Mouse (Mus musculus) G1E (cell line): ENCODE data around the gene Leap2. TPM values are rescaled to one million over a fixed set of nuclear protein-coding genes. Genes with fewer than 3 reads are reported as not detected.
A peak's percentile ranks its signal among the peaks of the same experiment; 100 is the strongest.

Experiments
- ATAC-seq: 2 replicates; pipeline ENCODE4 v1.8.0; 2016; ENCODE audit warnings: mild to moderate bottlenecking; ENCODE audit not compliant: insufficient number of reproducible peaks, poor library complexity, low FRiP score, severe bottlenecking; ENCODE audit errors: extremely low read depth
- DNase-seq: peaks from one replicate; pipeline ENCODE4 v3.0.0; 2012; ENCODE audit warnings: low spot score
- H3K27me3 ChIP-seq: 2 replicates; pipeline ENCODE4 v1.6.1; 2012; ENCODE audit warnings: mild to moderate bottlenecking, low read length, inconsistent platforms; ENCODE audit not compliant: insufficient read depth
- H3K36me3 ChIP-seq: replicated peaks from 2 replicates; pipeline ENCODE3; 2012; ENCODE audit warnings: mild to moderate bottlenecking, inconsistent platforms
- H3K4me1 ChIP-seq: 2 replicates; pipeline ENCODE4 v1.6.1; 2012; ENCODE audit warnings: low read depth, low read length, inconsistent platforms, mixed read lengths; ENCODE audit not compliant: insufficient read depth
- H3K4me3 ChIP-seq: 2 replicates; pipeline ENCODE4 v1.5.1; 2012; ENCODE audit warnings: low read depth, mild to moderate bottlenecking, inconsistent platforms, low read length, moderate library complexity, mixed read lengths
- H3K9me3 ChIP-seq: replicated peaks from 2 replicates; pipeline ENCODE4 v1.6.1; 2012; ENCODE audit warnings: inconsistent platforms
- CTCF ChIP-seq: IDR thresholded peaks from 2 replicates; pipeline ENCODE4 v1.5.1; 2012; ENCODE audit warnings: low read depth, low read length, inconsistent platforms, mixed read lengths
- GATA1 ChIP-seq: IDR thresholded peaks from 2 replicates; pipeline ENCODE4 v1.6.1; 2012; ENCODE audit warnings: borderline replicate concordance, low read length, inconsistent platforms, mixed read lengths
- GATA2 ChIP-seq: IDR thresholded peaks from 2 replicates; pipeline ENCODE4 v1.6.1; 2012; ENCODE audit warnings: low read depth, low read length, inconsistent platforms, borderline replicate concordance
- POLR2AphosphoS5 ChIP-seq: IDR thresholded peaks from 2 replicates; pipeline ENCODE4 v1.6.1; 2012; ENCODE audit warnings: low read depth, low read length, inconsistent platforms; ENCODE audit not compliant: insufficient replicate concordance
- TAL1 ChIP-seq: conservative IDR thresholded peaks from 2 replicates; pipeline ENCODE4 v1.6.1; 2012; ENCODE audit warnings: low read depth, low read length, inconsistent platforms, mixed read lengths
- polyA plus RNA-seq: library from polyadenylated mRNA; stranded (reverse); fragments of >175 nt; gene quantifications from 2 replicates; pipeline ENCODE4 v1.2.3, GENCODE M21; 2012
- total RNA-seq, 2 experiments: library from RNA; stranded (forward) in 1 of 2; stranded (reverse) in 1 of 2; fragments of 200-1000 nt in 1 of 2; fragments of >200 nt in 1 of 2; fragmentation: Nextera tagmentation in 1 of 2; gene quantifications; 2 replicates each; pipeline ENCODE4 v1.2.3; 2014 to 2017

Gene Leap2
- total and polyA plus RNA-seq, 3 experiments = not detected

DNA sequence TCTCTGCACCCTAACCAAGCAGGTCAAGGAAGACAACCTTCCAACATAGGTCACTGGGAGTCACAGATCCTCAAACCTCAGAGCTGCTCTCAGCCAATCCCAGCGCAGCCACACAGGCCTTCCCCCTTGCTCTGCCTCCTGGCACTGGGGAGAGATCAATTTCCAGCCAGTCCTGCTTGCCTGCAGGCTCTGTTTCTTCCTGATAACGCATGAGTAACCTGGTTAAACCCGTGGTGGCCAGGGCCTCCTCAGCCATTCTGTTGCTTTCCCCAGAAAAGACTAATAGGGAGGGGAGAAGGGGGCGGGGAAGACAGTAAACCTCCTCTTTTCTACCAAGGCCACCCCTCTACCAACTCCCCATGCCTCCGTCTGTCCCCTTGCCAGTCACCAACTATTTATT is 38.8 kb upstream of the Leap2 start:
- no peak for TF ChIP-seq GATA2
- peak; percentile 30; the same call in 1 of the 2 replicates for TF ChIP-seq TAL1
- DNase-seq (peak; percentile 52), ATAC-seq (peak; percentile 63)
- Histone ChIP-seq H3K27me3 (peaks cover 62% of the 10 kb centered on the region), H3K9me3 (peaks cover 8% of the 10 kb centered on the region), H3K4me3 (no peak overlapping the region), H3K36me3 (no peaks in the 10 kb centered on the region), H3K4me1 (peaks cover 29% of the 10 kb centered on the region)

GRCm38 (mm10) chr11:53460192-53460591 is 37.2 kb upstream of the Leap2 start:
- peaks cover 62% of the 10 kb centered on the region for H3K27me3 ChIP-seq
- DNase-seq (no peak), ATAC-seq (no peak)

DNA sequence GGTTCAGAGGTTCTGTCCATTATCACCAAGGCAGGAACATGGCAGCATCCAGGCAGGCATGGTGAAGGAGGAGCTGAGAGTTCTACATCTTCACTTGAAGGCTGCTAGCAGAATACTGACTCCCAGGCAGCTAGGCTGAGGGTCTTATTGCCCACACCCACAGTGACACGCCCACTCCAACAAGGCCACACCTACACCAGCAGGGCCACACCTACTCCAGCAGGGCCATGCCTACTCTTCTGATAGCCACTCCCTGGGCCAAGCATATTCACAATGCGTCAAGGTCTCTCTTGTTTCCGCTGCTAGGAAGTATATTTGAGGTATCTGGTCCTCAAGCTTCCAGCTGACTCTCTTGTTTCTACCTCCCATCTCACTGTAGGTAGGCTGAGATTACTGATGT is 36.0 kb upstream of the Leap2 start:
- Histone ChIP-seq H3K4me3 (no peak overlapping the region), H3K4me1 (peaks cover 27% of the 10 kb centered on the region), H3K27me3 (peaks cover 63% of the 10 kb centered on the region), H3K36me3 (no peaks in the 10 kb centered on the region), H3K9me3 (peaks cover 8% of the 10 kb centered on the region)
- ATAC-seq (no peak), DNase-seq (no peak)
- TF ChIP-seq CTCF = no peak

More at GRCm38 (mm10) chr11:53460192-53460591, 37.2 kb upstream of the Leap2 start:
- H3K9me3 ChIP-seq = peaks cover 8% of the 10 kb centered on the region
- no peaks in the 10 kb centered on the region for H3K36me3 ChIP-seq
- TF ChIP-seq TAL1 = no peak
- no peak for TF ChIP-seq GATA2
- TF ChIP-seq GATA1 = no peak
- TF ChIP-seq CTCF = no peak
- TF ChIP-seq POLR2AphosphoS5 = no peak
- no peak overlapping the region for H3K4me3 ChIP-seq
- peaks cover 27% of the 10 kb centered on the region for H3K4me1 ChIP-seq

GRCm38 (mm10) chr11:53457372-53457954 is 34.5 kb upstream of the Leap2 start:
- DNase-seq (no peak), ATAC-seq (no peak)
- no peaks in the 10 kb centered on the region; the same call in 1 of the 2 replicates for H3K9me3 ChIP-seq
- peaks cover 23% of the 10 kb centered on the region for H3K4me1 ChIP-seq
- TF ChIP-seq GATA2 (no peak), CTCF (no peak), POLR2AphosphoS5 (no peak), GATA1 (no peak)
- H3K27me3 ChIP-seq = peaks cover 64% of the 10 kb centered on the region
- peak overlapping the region; percentile 65 for H3K4me3 ChIP-seq
- no peaks in the 10 kb centered on the region for H3K36me3 ChIP-seq

- peak within 1 kb of the TSS; percentile 65 for H3K4me3 ChIP-seq
- ATAC-seq (no peak), DNase-seq (no peak)
- TF ChIP-seq GATA1 = no peak
- TF ChIP-seq POLR2AphosphoS5 = no peak
- no peak for TF ChIP-seq CTCF
- no peak for TF ChIP-seq GATA2
- peaks cover 70% of the 10 kb centered on the region for H3K27me3 ChIP-seq
- H3K4me1 ChIP-seq = peaks cover 18% of the 10 kb centered on the region
- no peaks in the 10 kb centered on the region; the same call in 1 of the 2 replicates for H3K9me3 ChIP-seq
- no peaks in the 10 kb centered on the region for H3K36me3 ChIP-seq
Measured at GRCm38 (mm10) chr11:53456474-53457371, 33.8 kb upstream of the Leap2 start, which contains the start of the genes Gm10447 and Shroom1. Gene Gm10447, minus strand, starts transcription at chr11:53457110. Gene Shroom1, plus strand, starts transcription at chr11:53457205.

DNA sequence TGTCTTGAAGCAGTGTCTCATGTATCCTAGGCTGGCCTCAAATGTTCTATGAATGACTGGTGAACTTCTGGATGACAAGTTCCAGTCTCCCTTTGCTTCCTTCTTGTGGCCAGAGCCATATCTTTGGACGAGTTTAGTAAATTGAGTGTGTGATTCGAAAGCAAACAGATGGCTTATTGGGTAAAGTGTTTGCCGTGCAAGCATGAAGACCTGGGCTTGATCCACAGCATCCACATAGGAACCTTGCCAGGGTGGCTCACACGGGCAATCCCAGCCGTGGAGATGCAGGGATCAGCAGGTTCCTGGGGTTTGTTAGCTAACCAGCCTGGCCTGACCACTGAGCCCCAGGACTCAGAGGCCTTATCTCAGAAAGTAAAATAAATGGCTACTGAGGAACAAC is 30.1 kb upstream of the Leap2 start:
- DNase-seq (no peak), ATAC-seq (no peak)
- H3K27me3 ChIP-seq = peaks cover 79% of the 10 kb centered on the region
- no peaks in the 10 kb centered on the region for H3K36me3 ChIP-seq
- TF ChIP-seq POLR2AphosphoS5 (no peak), CTCF (no peak), GATA2 (no peak), TAL1 (no peak), GATA1 (no peak)
- H3K4me3 ChIP-seq = no peak overlapping the region
- peaks cover 13% of the 10 kb centered on the region for H3K4me1 ChIP-seq
- H3K9me3 ChIP-seq = no peaks in the 10 kb centered on the region; the same call in 1 of the 2 replicates
